Mouse (Mus musculus) erythroid progenitor cell, adult 5-6 weeks (primary cell): ENCODE measurements around the gene Gm17482. TPM values are rescaled to one million over a fixed set of nuclear protein-coding genes. Genes with fewer than 3 reads are reported as not detected.

Source experiments
- ATAC-seq: replicated peaks from 2 replicates; pipeline ENCODE4 v1.8.0; 2016; ENCODE audit warnings: moderate number of reproducible peaks, mild to moderate bottlenecking, moderate TSS enrichment, inconsistent platforms; ENCODE audit not compliant: poor library complexity, low FRiP score, severe bottlenecking
- total RNA-seq, 2 experiments: library from RNA; stranded (forward) in 1 of 2; stranded (reverse) in 1 of 2; fragments of 150-400 nt in 1 of 2; fragments of 186-747, 209-891 nt in 1 of 2; gene quantifications; 2 replicates each; pipeline versions ENCODE4 v1.2.3 to v1.2.4; 2015 to 2017; ENCODE audit warnings: low replicate concordance in 2 of 2

The Gm17482 gene
- total RNA-seq, 2 experiments from 2014 or later, result not detected

GRCm38 (mm10) chr6:115286441-115286840 is 59.3 kb downstream of the Gm17482 start:
- no peak for ATAC-seq

GRCm38 (mm10) chr6:115288223-115288622 is 61.1 kb downstream of the Gm17482 start:
- ATAC-seq, result no peak

GRCm38 (mm10) chr6:115290561-115290960 is 63.4 kb downstream of the Gm17482 start:
- no peak for ATAC-seq

- no peak for ATAC-seq
Measured at GRCm38 (mm10) chr6:115291068-115291467, 63.9 kb downstream of the Gm17482 start.

GRCm38 (mm10) chr6:115291823-115292222 is 64.7 kb downstream of the Gm17482 start:
- no peak for ATAC-seq

- no peak for ATAC-seq
Measured at GRCm38 (mm10) chr6:115292621-115293020, 65.5 kb downstream of the Gm17482 start.

GRCm38 (mm10) chr6:115293877-115294276 is 66.7 kb downstream of the Gm17482 start:
- ATAC-seq, result no peak

GRCm38 (mm10) chr6:115307134-115307533 is 80.0 kb downstream of the Gm17482 start:
- no peak for ATAC-seq

Other genes with a start within 250 kb of the Gm17482 start
- gene Tamm41, start 189.5 kb upstream of the Gm17482 start, total RNA-seq (2015; ENCODE audit: low replicate concordance), result 4.0 and 25.2 TPM in 2 replicates
- gene Tamm41, start 189.5 kb upstream of the Gm17482 start, total RNA-seq (2017; ENCODE audit: low replicate concordance), result 3.2 and 9.8 TPM in 2 replicates
- not detected in 2 replicates for gene Syn2, start 92.4 kb upstream of the Gm17482 start, total RNA-seq (2015; ENCODE audit: low replicate concordance)
- not detected in 2 replicates for gene Syn2, start 92.4 kb upstream of the Gm17482 start, total RNA-seq (2017; ENCODE audit: low replicate concordance)
- gene Timp4, start 24.9 kb downstream of the Gm17482 start, total RNA-seq (2015; ENCODE audit: low replicate concordance), result 0.42 TPM in 1 of 2 replicates, not detected in the other
- gene Timp4, start 24.9 kb downstream of the Gm17482 start, total RNA-seq (2017; ENCODE audit: low replicate concordance), result not detected in 2 replicates
- gene Pparg, start 133.6 kb downstream of the Gm17482 start, total RNA-seq (2015; ENCODE audit: low replicate concordance), result 11.9 and 46.5 TPM in 2 replicates
- 4.9 and 5.0 TPM in 2 replicates for gene Pparg, start 133.6 kb downstream of the Gm17482 start, total RNA-seq (2017; ENCODE audit: low replicate concordance)